Mouse (Mus musculus): ENCODE measurements around the gene Adamts20. TPM values are rescaled to one million over a fixed set of nuclear protein-coding genes. Genes with fewer than 3 reads are reported as not detected.
A peak's percentile ranks its signal among the peaks of the same experiment; 100 is the strongest.

Gene Adamts20
- polyA plus RNA-seq, 1 experiment from 2014 or later = 2.4 TPM

- Histone ChIP-seq H3K27me3 (ENCODE audit: insufficient read depth, low read length) (no peaks in the 10 kb centered on the region), H3K9ac (replicated peaks; ENCODE audit: low read length) (no peak overlapping the region), H3K9me3 (ENCODE audit: low read length) (no peaks in the 10 kb centered on the region), H3K4me2 (replicated peaks; ENCODE audit: low read depth, low read length) (no peak overlapping the region), H3K36me3 (ENCODE audit: insufficient read depth, low read length) (no peaks in the 10 kb centered on the region), H3K4me3 (ENCODE audit: low read length) (no peak overlapping the region), H3K27ac (ENCODE audit: low read length) (no peak overlapping the region), H3K4me1 (ENCODE audit: insufficient read depth, low read length) (no peaks in the 10 kb centered on the region; the same call in 1 of the 2 replicates)
- ATAC-seq (ENCODE audit: low FRiP score, low TSS enrichment) = no peak
- WGBS = 91% methylated on average over 3 of the region's 3 CpGs
Measured at GRCm38 (mm10) chr15:94479513-94480136, 14.4 kb upstream of the Adamts20 start.

DNA sequence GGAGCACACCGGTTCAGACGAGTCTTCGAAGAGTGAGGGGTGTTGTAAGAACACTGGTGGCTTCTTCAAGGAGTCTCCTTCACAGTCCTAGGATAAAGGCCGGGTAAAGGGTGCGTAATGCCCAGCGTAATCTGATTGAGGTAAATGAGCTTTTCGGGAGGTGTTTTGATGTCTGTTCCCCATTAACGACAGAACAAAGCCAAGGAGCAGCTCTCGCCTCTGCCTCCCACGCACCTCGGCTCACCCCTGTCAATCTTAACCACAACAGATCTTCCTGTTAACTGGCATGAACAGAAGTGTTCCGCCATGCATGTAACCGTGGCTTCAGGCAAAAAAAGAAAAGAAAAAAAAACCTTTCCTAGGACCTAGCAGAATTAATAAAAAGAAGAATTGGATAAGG is 13.5 kb upstream of the Adamts20 start:
- Histone ChIP-seq H3K4me1 (ENCODE audit: insufficient read depth, low read length) (no peaks in the 10 kb centered on the region; the same call in 1 of the 2 replicates), H3K9me3 (ENCODE audit: low read length) (no peaks in the 10 kb centered on the region), H3K9ac (replicated peaks; ENCODE audit: low read length) (no peak overlapping the region), H3K4me2 (replicated peaks; ENCODE audit: low read depth, low read length) (no peak overlapping the region), H3K4me3 (ENCODE audit: low read length) (no peak overlapping the region), H3K27me3 (ENCODE audit: insufficient read depth, low read length) (no peaks in the 10 kb centered on the region), H3K27ac (ENCODE audit: low read length) (no peak overlapping the region), H3K36me3 (ENCODE audit: insufficient read depth, low read length) (no peaks in the 10 kb centered on the region)
- WGBS = 29% methylated on average over 13 of the region's 13 CpGs
- ATAC-seq (ENCODE audit: low FRiP score, low TSS enrichment) = no peak

DNA sequence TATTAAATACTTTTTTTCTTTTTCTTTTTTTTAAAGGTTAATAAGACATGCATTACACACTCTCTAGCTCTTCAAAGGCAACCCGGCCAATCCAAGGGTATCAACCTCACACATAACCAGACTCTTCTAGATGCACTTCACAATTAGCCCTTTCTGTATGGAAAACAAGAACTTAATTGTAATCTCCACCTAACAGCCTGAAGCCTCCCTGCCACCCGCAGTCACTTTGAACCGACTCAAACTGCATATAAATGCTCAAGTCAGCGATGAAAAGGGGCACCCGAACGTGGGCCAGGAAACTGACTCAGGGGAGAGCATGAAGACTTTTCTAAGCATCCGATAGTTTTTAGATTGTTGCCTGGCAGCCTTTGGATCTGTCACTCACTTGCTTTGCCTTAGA is 12.1 kb upstream of the Adamts20 start:
- Histone ChIP-seq H3K9ac (replicated peaks; ENCODE audit: low read length) (no peak overlapping the region), H3K4me2 (replicated peaks; ENCODE audit: low read depth, low read length) (no peak overlapping the region), H3K27me3 (ENCODE audit: insufficient read depth, low read length) (no peaks in the 10 kb centered on the region), H3K4me1 (ENCODE audit: insufficient read depth, low read length) (no peaks in the 10 kb centered on the region; the same call in 1 of the 2 replicates), H3K27ac (ENCODE audit: low read length) (no peak overlapping the region), H3K36me3 (ENCODE audit: insufficient read depth, low read length) (no peaks in the 10 kb centered on the region), H3K9me3 (ENCODE audit: low read length) (no peaks in the 10 kb centered on the region), H3K4me3 (ENCODE audit: low read length) (no peak overlapping the region)
- whole genome bisulfite sequencing = 60% methylated on average over 7 of the region's 7 CpGs
- ATAC-seq (ENCODE audit: low FRiP score, low TSS enrichment) = no peak

GRCm38 (mm10) chr15:94475975-94476374 is 10.8 kb upstream of the Adamts20 start:
- 70% methylated on average over 5 of the region's 5 CpGs for WGBS
- Histone ChIP-seq H3K27me3 (ENCODE audit: insufficient read depth, low read length) (no peaks in the 10 kb centered on the region), H3K4me2 (replicated peaks; ENCODE audit: low read depth, low read length) (no peak overlapping the region), H3K9ac (replicated peaks; ENCODE audit: low read length) (no peak overlapping the region), H3K9me3 (ENCODE audit: low read length) (no peaks in the 10 kb centered on the region), H3K27ac (ENCODE audit: low read length) (no peak overlapping the region), H3K36me3 (ENCODE audit: insufficient read depth, low read length) (no peaks in the 10 kb centered on the region), H3K4me1 (ENCODE audit: insufficient read depth, low read length) (no peaks in the 10 kb centered on the region; the same call in 1 of the 2 replicates), H3K4me3 (ENCODE audit: low read length) (no peak overlapping the region)
- no peak for ATAC-seq (ENCODE audit: low FRiP score, low TSS enrichment)

GRCm38 (mm10) chr15:94470361-94470760 is 5.1 kb upstream of the Adamts20 start:
- Histone ChIP-seq H3K36me3 (ENCODE audit: insufficient read depth, low read length) (no peaks in the 10 kb centered on the region), H3K9ac (replicated peaks; ENCODE audit: low read length) (no peak overlapping the region), H3K27me3 (ENCODE audit: insufficient read depth, low read length) (no peaks in the 10 kb centered on the region), H3K4me2 (replicated peaks; ENCODE audit: low read depth, low read length) (no peak overlapping the region), H3K4me3 (ENCODE audit: low read length) (no peak overlapping the region), H3K27ac (ENCODE audit: low read length) (no peak overlapping the region), H3K9me3 (ENCODE audit: low read length) (no peaks in the 10 kb centered on the region), H3K4me1 (ENCODE audit: insufficient read depth, low read length) (no peaks in the 10 kb centered on the region)
- 69% methylated on average over 5 of the region's 5 CpGs for WGBS
- no peak for ATAC-seq (ENCODE audit: low FRiP score, low TSS enrichment)

GRCm38 (mm10) chr15:94464881-94465280 is 337 bp downstream of the Adamts20 start:
- no peaks in the 10 kb centered on the region for H3K9me3 ChIP-seq (ENCODE audit: low read length)
- no peak for ATAC-seq (ENCODE audit: low FRiP score, low TSS enrichment)
- no peaks in the 10 kb centered on the region for H3K27me3 ChIP-seq (ENCODE audit: insufficient read depth, low read length)
- H3K4me2 ChIP-seq (replicated peaks; ENCODE audit: low read depth, low read length) = no peak overlapping the region
- no peaks in the 10 kb centered on the region; the same call in 1 of the 2 replicates for H3K4me1 ChIP-seq (ENCODE audit: insufficient read depth, low read length)
- H3K27ac ChIP-seq (ENCODE audit: low read length) = no peak overlapping the region
- 78% methylated on average over 14 of the region's 14 CpGs for WGBS
- no peak overlapping the region for H3K9ac ChIP-seq (replicated peaks; ENCODE audit: low read length)
- H3K36me3 ChIP-seq (ENCODE audit: insufficient read depth, low read length) = no peaks in the 10 kb centered on the region
- no peak overlapping the region for H3K4me3 ChIP-seq (ENCODE audit: low read length)

GRCm38 (mm10) chr15:94463251-94463650 is 2.0 kb downstream of the Adamts20 start:
- ATAC-seq (ENCODE audit: low FRiP score, low TSS enrichment) = 0 out of 2 replicates have a peak, but pooled peaks have one; percentile 57
- 66% methylated on average over 3 of the region's 3 CpGs for WGBS
- H3K9me3 ChIP-seq (ENCODE audit: low read length) = no peaks in the 10 kb centered on the region
- H3K36me3 ChIP-seq (ENCODE audit: insufficient read depth, low read length) = no peaks in the 10 kb centered on the region
- H3K4me3 ChIP-seq (ENCODE audit: low read length) = no peak overlapping the region
- H3K4me1 ChIP-seq (ENCODE audit: insufficient read depth, low read length) = no peaks in the 10 kb centered on the region; the same call in none of the 2 replicates
- H3K4me2 ChIP-seq (replicated peaks; ENCODE audit: low read depth, low read length) = no peak overlapping the region
- no peaks in the 10 kb centered on the region for H3K27me3 ChIP-seq (ENCODE audit: insufficient read depth, low read length)
- H3K9ac ChIP-seq (replicated peaks; ENCODE audit: low read length) = no peak overlapping the region
- no peak overlapping the region for H3K27ac ChIP-seq (ENCODE audit: low read length)

- Histone ChIP-seq H3K4me2 (replicated peaks; ENCODE audit: low read depth, low read length) (no peak overlapping the region), H3K27me3 (ENCODE audit: insufficient read depth, low read length) (no peaks in the 10 kb centered on the region), H3K36me3 (ENCODE audit: insufficient read depth, low read length) (no peaks in the 10 kb centered on the region), H3K4me3 (ENCODE audit: low read length) (no peak overlapping the region), H3K4me1 (ENCODE audit: insufficient read depth, low read length) (peaks cover 7% of the 10 kb centered on the region), H3K9me3 (ENCODE audit: low read length) (no peaks in the 10 kb centered on the region), H3K9ac (replicated peaks; ENCODE audit: low read length) (no peak overlapping the region), H3K27ac (ENCODE audit: low read length) (no peak overlapping the region)
- WGBS = 46% methylated on average over 3 of the region's 3 CpGs
- no peak for ATAC-seq (ENCODE audit: low FRiP score, low TSS enrichment)
Measured at GRCm38 (mm10) chr15:94462206-94462605, 3.0 kb downstream of the Adamts20 start.

- peaks cover 7% of the 10 kb centered on the region for H3K4me1 ChIP-seq (ENCODE audit: insufficient read depth, low read length)
- WGBS = 64% methylated on average over 9 of the region's 9 CpGs
- no peak for ATAC-seq (ENCODE audit: low FRiP score, low TSS enrichment)
Measured at GRCm38 (mm10) chr15:94461166-94461565, 4.1 kb downstream of the Adamts20 start.

GRCm38 (mm10) chr15:94457636-94458390 is 7.4 kb downstream of the Adamts20 start:
- peak overlapping the region; percentile 35 for H3K4me2 ChIP-seq (replicated peaks; ENCODE audit: low read depth, low read length)

More at GRCm38 (mm10) chr15:94461166-94461565, 4.1 kb downstream of the Adamts20 start:
- no peak overlapping the region for H3K4me3 ChIP-seq (ENCODE audit: low read length)
- H3K27ac ChIP-seq (ENCODE audit: low read length) = no peak overlapping the region
- H3K27me3 ChIP-seq (ENCODE audit: insufficient read depth, low read length) = no peaks in the 10 kb centered on the region
- no peaks in the 10 kb centered on the region for H3K9me3 ChIP-seq (ENCODE audit: low read length)
- H3K9ac ChIP-seq (replicated peaks; ENCODE audit: low read length) = no peak overlapping the region
- H3K4me2 ChIP-seq (replicated peaks; ENCODE audit: low read depth, low read length) = no peak overlapping the region
- H3K36me3 ChIP-seq (ENCODE audit: insufficient read depth, low read length) = no peaks in the 10 kb centered on the region

More at GRCm38 (mm10) chr15:94457636-94458390, 7.4 kb downstream of the Adamts20 start:
- no peak overlapping the region for H3K9ac ChIP-seq (replicated peaks; ENCODE audit: low read length)
- no peaks in the 10 kb centered on the region for H3K9me3 ChIP-seq (ENCODE audit: low read length)
- peaks cover 7% of the 10 kb centered on the region for H3K4me1 ChIP-seq (ENCODE audit: insufficient read depth, low read length)
- no peak overlapping the region for H3K4me3 ChIP-seq (ENCODE audit: low read length)
- no peak overlapping the region for H3K27ac ChIP-seq (ENCODE audit: low read length)
- no peak for ATAC-seq (ENCODE audit: low FRiP score, low TSS enrichment)
- H3K27me3 ChIP-seq (ENCODE audit: insufficient read depth, low read length) = no peaks in the 10 kb centered on the region
- WGBS = 19% methylated on average over 18 of the region's 18 CpGs
- H3K36me3 ChIP-seq (ENCODE audit: insufficient read depth, low read length) = no peaks in the 10 kb centered on the region

Measured in kidney, embryonic 16.5 days (tissue).